Mouse (Mus musculus): ENCODE data around the gene 4933415A04Rik.

- TF ChIP-seq POLR2A (IDR thresholded peaks at IDR 0.05; ENCODE audit: control insufficient read depth, extremely low read depth, insufficient read depth, low read length, poor library complexity) (no peak), CTCF (IDR thresholded peaks at IDR 0.05; ENCODE audit: borderline replicate concordance, control insufficient read depth, extremely low read depth, insufficient read depth, low read length, poor library complexity) (no peak)
These were observed 47.0 kb downstream of the 4933415A04Rik start for GRCm38 (mm10) chr11:43633658-43634401.

All from thymus, adult 2 months (tissue).